Mouse (Mus musculus): Measurements from ENCODE around the gene Ccser1.

The Ccser1 gene

DNA sequence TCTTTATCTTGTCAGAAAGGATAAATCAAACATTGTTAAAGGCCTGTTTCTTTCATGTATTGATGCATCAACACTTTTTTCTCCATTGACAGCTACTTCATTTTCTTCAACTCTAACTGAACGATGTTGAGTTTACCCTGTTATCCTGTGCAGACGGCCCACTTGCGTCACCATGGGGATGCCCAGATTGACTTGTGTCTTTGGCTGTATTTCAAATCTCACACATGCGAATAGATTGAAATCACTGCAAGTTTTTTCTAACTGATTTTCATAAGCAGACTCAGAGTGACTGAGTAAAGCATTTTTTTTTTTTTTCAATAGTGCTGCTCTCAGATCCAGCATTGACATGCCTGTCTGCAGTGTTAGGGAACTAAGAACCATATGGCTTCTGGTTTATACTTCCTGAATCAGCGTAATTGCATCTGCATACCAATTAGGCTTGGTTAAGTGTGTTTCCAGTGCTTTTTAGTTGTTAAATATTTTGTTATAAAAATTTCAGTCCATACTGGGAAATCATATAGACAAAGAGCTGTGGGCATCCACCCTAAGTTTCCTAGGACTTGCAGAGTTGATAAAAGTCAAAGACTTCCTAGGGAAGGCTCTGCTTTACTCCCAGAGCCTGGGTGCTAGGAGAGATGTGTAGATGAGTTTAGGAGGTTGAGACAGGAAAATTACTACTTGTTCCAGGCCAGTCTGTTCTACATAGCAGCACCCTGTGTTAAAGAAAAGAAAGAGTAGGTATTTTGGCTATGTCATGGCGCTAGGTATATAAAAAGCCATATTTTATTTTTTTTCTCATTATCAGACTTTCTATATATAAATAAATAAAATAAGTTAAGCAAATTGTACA lies 116.3 kb downstream of the Ccser1 start:
- no peak for DNase-seq (ENCODE audit: extremely low spot score, low spot score)

DNA sequence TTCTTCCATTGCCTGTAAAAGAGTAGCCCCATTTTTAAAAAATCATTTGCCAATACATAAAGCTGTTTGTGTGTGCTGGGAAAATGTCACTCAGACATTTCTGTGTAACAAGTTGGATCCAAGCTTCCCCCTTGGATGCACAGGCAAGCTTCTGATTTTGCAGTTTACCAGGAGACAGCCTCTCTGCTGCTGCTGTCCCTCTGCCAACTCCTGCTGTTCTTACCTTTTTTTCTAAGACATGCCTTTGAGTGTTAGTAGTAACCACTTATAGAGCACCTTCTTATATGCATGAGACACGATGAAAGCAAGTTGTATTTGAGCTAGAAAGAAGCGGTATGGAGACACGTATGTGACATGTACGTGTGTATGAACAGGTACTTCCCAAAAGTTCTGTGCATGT lies 120.3 kb downstream of the Ccser1 start:
- no peak for DNase-seq (ENCODE audit: extremely low spot score, low spot score)

DNA sequence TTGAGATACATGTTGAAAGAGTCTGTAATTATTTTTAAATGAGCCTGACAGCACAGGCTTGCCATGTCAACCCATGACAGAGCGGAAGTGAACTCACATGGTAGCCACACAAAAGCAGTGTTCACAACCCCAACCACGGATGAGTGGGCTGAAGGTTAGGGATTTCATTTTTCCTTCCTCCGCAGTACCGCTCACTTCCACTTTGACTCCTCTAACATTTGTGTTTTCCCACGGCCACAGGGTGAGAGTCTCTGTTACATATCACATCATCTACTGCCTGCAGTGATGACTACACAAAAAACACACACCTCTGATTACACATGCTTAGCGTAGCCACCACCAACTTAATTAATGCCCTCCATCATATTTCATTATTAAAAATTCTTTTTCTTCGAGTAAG lies 120.9 kb downstream of the Ccser1 start:
- DNase-seq (ENCODE audit: extremely low spot score, low spot score): no peak

GRCm38 (mm10) chr6:61301631-61302030 lies 121.5 kb downstream of the Ccser1 start:
- DNase-seq (ENCODE audit: extremely low spot score, low spot score): no peak

DNA sequence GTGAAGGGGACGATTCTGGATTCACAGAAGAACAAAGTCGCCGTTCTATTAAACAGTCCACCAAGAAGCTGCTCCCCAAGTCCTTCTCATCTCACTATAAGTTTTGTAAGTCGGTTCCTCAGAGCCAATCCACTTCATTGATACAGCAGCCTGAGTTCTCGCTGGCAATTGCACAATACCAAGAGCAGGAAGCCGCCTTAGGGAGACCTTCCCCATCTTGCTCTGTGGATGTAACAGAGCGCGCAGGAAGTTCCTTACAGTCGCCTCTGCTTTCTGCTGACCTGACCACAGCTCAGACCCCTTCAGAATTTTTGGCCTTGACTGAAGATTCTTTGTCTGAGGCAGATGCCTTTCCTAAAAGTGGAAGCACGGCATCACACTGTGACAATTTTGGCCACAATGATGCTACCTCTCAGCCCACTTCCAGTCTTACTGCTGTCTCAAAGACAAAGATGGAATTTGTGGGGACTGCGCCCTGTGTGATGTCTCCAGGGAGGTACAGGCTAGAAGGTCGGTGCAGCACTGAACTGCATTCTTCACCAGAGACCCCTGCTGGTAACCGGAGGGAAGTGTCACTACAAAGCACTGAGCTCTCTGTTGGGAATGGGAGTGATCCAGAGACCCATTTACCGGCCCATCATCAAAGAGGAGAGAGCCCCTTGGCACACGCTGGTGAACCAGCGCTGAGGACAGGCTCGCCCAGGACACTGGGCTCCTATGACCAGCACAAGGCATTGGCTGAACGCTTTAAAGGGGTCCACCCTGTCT lies 131.4 kb downstream of the Ccser1 start:
- no peak for DNase-seq (ENCODE audit: extremely low spot score, low spot score)

- DNase-seq (ENCODE audit: extremely low spot score, low spot score): no peak
Observed at GRCm38 (mm10) chr6:61315884-61316601, 135.9 kb downstream of the Ccser1 start.

DNA sequence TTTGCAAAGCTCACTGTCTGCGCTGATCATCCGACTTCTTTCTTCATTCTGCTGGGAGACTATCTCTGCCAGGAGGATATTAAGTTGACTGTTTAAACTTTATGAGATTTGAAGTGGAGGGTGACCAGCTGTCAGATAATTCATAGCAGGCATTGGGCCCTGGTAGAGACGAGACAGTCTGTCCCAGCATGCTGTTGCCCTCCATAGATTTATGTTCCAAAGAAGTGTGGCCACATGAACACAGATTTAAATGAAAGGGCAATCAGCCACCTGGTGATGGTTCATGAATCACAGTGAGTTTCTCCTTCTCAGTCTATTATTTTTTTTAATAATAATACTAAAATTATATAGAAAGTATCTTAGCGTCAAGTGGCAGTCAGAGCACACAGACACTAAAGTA lies 140.7 kb downstream of the Ccser1 start:
- no peak for DNase-seq (ENCODE audit: extremely low spot score, low spot score)

DNA sequence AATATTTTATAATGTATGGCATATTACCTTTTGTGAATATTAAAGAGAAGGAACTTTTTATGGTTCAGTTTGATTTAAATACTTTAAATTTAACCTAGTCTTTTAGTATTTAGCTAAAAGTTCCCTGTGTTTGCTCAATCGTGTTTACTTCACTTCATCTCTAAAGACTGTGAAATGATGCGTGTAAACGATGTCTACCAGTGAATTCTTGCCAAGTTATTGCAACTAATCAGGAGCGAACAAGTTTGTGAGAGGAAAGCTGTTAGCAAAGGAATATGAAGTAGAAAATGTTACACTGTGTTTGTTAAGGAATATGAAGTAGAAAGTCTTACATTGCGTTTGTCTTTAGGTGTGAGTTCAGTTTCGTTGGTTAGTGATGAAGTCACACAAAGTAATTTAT lies 142.2 kb downstream of the Ccser1 start:
- no peak for DNase-seq (ENCODE audit: extremely low spot score, low spot score)

- no peak for DNase-seq (ENCODE audit: extremely low spot score, low spot score)
Observed at GRCm38 (mm10) chr6:61326131-61326530, 146.0 kb downstream of the Ccser1 start.

DNA sequence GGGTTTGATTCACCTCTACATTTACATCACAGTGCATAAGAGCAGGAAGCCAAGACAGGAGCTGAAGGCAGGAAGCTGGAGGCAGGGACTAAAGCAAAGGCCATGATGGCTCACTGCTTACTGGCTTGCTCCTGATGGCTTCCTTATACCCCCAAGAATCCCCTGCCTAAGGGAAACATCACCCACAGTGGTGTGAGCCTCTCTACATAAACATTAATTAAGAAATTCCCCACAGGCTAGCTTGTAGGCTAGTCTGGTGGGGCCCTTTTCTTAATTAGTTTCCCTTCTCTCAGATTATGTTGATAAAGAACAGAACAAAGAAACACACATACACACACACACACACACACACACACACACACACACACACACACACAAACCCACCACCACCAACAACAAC lies 148.9 kb downstream of the Ccser1 start:
- no peak for DNase-seq (ENCODE audit: extremely low spot score, low spot score)

DNA sequence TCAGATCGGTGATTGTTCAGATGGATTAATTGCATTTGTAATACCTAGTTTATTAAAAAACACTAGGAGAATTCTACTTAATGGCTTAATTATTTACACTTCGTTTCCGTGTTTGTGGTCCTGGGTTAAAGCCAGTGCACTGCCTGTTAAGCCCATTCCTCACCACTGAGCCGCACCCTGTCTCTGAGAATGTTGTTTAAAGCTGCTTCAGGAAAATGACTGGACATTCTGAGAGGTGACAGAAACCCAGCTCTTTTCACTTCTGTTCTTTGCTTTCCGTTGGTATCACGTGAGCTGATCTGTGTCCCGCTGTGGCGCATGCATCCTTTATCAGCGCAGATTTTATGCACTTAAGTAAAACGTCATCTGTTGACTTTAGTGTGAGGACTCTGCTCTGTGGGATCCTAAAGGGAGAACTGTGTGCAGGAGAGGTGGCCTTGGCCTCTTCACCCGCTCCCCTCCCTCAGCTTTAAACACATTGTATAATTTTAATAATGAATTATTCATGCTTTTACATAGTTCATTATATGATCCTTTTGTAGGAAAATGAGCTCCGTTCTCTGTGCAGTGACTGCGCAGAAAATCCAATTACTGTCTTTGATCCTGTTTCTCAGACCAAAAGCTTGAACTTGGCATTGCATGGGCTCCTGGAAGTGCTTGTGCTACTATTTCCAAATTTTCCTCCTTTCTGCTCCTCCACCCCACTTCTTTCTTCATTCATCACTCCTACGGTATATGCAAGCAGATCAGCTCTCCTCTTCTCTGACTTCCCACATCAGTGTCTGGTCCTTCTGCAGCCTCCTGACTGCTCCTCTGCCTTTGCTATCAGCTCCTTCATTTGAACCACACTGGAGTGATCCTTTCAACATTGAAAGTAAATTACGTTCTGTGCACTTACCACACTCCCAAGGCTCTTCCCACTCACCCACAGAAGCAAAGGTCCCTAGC lies 149.7 kb downstream of the Ccser1 start:
- no peak for DNase-seq (ENCODE audit: extremely low spot score, low spot score)

GRCm38 (mm10) chr6:61334466-61334865 lies 154.3 kb downstream of the Ccser1 start:
- DNase-seq (ENCODE audit: extremely low spot score, low spot score): no peak

- no peak for DNase-seq (ENCODE audit: extremely low spot score, low spot score)
Observed at GRCm38 (mm10) chr6:61347045-61347838, 167.1 kb downstream of the Ccser1 start.

DNA sequence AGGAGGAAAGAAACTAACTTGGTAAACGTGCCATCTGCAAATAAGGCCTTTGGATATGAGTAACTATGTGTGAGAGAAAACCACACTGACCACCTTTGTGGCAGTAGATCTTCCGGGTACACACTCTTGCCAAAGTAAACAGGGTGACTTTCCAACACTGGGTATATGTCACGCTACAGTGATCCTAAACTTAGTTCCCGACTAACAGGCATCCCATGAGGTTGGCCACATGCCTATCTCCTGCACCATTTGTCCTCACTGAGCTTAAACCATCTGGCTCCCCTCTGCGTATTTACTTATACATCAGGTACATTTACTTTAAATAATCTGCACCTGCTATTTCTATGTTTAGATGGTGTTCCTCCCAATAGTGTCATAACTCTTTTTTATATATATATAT lies 183.6 kb downstream of the Ccser1 start:
- DNase-seq (ENCODE audit: extremely low spot score, low spot score): no peak

DNA sequence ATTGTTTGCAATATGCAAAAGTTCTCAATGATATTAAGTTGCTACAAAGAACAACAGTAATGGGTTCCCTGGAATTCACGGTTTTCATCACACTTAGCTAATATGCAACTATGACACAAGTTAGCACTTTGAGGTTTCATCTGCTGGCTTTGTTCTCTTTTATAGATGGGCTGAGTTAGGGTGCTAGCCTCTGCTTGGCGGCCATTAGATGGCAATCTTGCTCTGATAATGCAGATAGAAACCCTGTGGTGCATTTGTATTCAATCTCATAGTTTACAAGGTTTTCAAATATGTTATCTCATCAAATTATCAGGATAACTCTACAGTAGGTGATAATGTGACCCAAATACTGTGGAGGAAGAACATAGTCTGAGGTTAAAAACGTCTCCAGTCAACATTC lies 202.4 kb downstream of the Ccser1 start:
- no peak for DNase-seq (ENCODE audit: extremely low spot score, low spot score)

DNA sequence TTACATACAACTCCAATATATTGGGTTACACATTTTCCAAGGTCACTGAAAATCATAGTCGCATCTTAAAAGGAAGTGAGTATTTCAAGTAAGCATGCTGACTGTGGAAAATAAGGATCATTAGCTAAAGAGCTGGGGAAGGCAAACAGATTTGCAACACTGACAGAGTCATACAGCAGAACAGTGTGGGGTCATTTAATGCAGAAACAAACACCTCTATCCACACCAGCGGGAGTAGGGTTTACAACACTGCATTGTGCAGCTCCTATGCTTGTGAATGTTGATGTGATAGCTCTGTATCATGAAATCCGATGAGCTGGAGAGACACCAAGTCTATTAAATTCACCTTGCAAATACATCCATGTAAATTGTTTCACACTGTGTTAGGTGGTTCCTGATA lies 202.9 kb downstream of the Ccser1 start:
- no peak for DNase-seq (ENCODE audit: extremely low spot score, low spot score)

GRCm38 (mm10) chr6:61387046-61387445 lies 206.9 kb downstream of the Ccser1 start:
- no peak for DNase-seq (ENCODE audit: extremely low spot score, low spot score)

DNA sequence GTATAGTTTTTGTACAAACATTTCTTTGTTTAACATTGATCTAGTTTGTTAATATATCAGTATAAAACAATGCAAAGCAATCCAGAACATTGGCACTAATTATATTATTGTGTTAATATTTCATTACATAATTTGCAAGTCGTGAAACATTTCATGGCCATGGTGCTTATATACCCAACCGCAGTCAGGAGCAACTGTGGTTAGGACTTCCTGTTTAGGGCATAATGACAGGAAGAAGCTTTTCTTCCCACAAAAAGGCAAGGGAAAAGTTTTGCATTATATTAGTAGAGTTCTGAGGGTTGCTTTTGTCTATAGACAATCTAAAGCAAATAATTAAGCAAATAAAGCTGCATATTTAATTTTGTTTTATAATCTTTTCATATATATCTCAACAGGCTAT lies 247.4 kb downstream of the Ccser1 start:
- DNase-seq (ENCODE audit: extremely low spot score, low spot score): no peak

GRCm38 (mm10) chr6:61430881-61431725 lies 251.0 kb downstream of the Ccser1 start:
- no peak for DNase-seq (ENCODE audit: extremely low spot score, low spot score)

DNA sequence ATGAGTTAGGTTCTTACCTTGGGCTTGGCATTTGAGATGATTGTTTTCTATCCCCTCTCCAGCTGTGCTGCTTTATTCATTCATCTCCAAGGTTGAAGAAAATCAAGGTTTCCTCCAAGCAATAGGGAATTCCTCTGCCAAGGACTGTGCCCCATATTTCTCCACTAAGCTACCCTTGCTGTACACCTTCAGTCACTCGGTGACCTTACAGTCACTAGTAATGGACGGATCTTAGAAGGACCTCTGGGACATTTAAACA lies 251.5 kb downstream of the Ccser1 start:
- no peak for DNase-seq (ENCODE audit: extremely low spot score, low spot score)

All from neural tube, embryonic 10.5 days (tissue).